Mouse (Mus musculus): ENCODE data around the gene Ypel5. TPM values are rescaled to one million over a fixed set of nuclear protein-coding genes. Genes with fewer than 3 reads are reported as not detected.

Ypel5 gene
- polyA plus RNA-seq, 1 experiment = 23.9 TPM

DNA sequence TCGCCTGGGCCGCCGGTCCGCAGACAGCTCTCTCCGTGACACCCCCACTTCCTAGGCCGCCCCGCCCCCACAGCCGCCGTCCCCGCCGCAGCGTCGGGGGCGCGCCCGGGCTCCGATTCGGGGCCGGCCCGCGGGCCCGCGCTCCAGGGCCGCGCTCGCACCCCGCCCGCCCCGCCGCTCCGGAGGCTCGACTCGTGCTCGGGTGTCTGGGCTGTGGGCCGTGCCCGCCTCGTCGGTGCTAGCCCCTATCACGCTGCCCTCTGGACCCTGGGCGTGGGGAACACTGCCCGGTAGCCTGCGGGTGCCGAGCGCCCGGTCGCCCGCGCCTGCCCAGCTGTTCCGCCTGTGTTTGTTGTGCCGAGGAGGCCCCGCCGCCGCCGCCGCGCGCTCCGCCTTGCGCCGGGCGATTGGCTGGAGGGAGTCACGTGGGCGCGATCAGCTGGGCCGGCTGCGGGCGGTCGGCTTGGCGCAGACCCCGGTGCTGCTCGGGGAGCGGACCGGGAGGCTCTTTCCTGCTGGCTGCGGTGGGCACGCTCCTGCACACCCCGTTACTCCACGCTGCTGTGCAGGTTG lies 973 bp downstream of the Ypel5 start:
- no peak for TF ChIP-seq E2F4 (IDR thresholded peaks at IDR 0.05; ENCODE audit: insufficient read depth)
- no peak for TF ChIP-seq REST (IDR thresholded peaks at IDR 0.05; ENCODE audit: insufficient read depth, insufficient read length)
- TF ChIP-seq POLR2AphosphoS2 (IDR thresholded peaks at IDR 0.05; ENCODE audit: insufficient read length, low read depth) = peak; percentile 83
- TF ChIP-seq POLR2A (IDR thresholded peaks at IDR 0.05; ENCODE audit: insufficient read length, low read depth) = peak; percentile 85
- peak in 2 of 3 experiments; percentile 87 to 89 for TF ChIP-seq MYOG (IDR thresholded peaks at IDR 0.05; ENCODE audit: control insufficient read depth in 1 of 3, insufficient read depth in 1 of 3, insufficient read length in 2 of 3, low read depth in 2 of 3)
- peak; percentile 90 for TF ChIP-seq USF1 (IDR thresholded peaks at IDR 0.05; ENCODE audit: low read depth)
- TF ChIP-seq SRF (IDR thresholded peaks at IDR 0.05; ENCODE audit: control insufficient read depth, insufficient read length, low read depth) = no peak
- no peak for TF ChIP-seq CEBPB (IDR thresholded peaks at IDR 0.05; ENCODE audit: insufficient read depth, poor library complexity, severe bottlenecking)
- TF ChIP-seq MYOD1 (IDR thresholded peaks at IDR 0.05; ENCODE audit: control insufficient read depth in 1 of 3, insufficient read length in 2 of 3, low read depth in 2 of 3) = peak in 2 of 3 experiments; percentile 42 to 78
- TF ChIP-seq TCF3 (IDR thresholded peaks at IDR 0.05; ENCODE audit: insufficient read length, low read depth) = no peak
- TF ChIP-seq MAX (IDR thresholded peaks at IDR 0.05; ENCODE audit: low read depth) = no peak
- no peak for TF ChIP-seq TCF12 (IDR thresholded peaks at IDR 0.05; ENCODE audit: insufficient read depth, poor library complexity, severe bottlenecking)
- Histone ChIP-seq H3K4me3 (peak overlapping the region; percentile 60), H3ac (ENCODE audit: control insufficient read depth, insufficient read length) (peak overlapping the region; percentile 44), H3K36me3 (ENCODE audit: control insufficient read depth, insufficient read depth) (peaks cover 13% of the 10 kb centered on the region), H3K27me3 (ENCODE audit: control insufficient read depth, insufficient read depth, insufficient read length) (peaks cover 7% of the 10 kb centered on the region), H3K4me2 (ENCODE audit: low read depth) (peak overlapping the region; percentile 75), H3K79me2 (ENCODE audit: control insufficient read depth, insufficient read depth) (peaks cover 26% of the 10 kb centered on the region)

DNA sequence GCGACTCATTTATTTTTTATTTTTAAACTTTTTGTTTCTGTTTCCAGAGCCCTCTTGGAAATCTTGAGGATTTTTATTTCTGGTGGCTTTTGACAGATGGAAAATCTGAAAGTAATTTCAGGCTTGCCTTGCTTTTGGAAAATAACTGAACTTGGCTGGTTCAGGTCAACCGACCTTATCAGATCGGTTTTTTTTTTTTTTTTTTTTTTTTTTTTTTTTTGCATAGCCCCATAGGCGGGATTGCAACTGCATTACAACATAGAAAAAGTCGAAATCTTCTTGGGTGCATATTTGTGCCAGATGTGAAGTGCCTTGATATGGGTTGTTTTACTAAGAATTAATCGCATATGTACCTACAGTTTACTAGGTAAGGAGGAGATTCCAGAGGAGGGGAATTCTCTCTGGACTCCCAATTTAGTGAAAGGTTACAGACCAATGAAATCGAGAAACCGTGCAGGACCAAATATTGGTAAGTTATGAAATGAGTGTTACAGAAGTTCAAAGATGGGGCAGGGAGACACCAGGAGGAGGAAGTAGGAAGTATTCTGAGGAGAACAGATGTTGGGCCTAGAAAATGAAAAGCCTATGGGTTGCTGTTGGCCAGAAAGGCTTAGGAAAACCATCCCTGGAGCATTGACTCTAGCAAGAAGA lies 1.7 kb downstream of the Ypel5 start:
- Histone ChIP-seq H3K4me2 (ENCODE audit: low read depth) (peak overlapping the region; percentile 75), H3K27me3 (ENCODE audit: control insufficient read depth, insufficient read depth, insufficient read length) (peaks cover 7% of the 10 kb centered on the region), H3K36me3 (ENCODE audit: control insufficient read depth, insufficient read depth) (peaks cover 13% of the 10 kb centered on the region), H3ac (ENCODE audit: control insufficient read depth, insufficient read length) (peak overlapping the region; percentile 44), H3K79me2 (ENCODE audit: control insufficient read depth, insufficient read depth) (peaks cover 26% of the 10 kb centered on the region), H3K4me3 (peak overlapping the region; percentile 60)
- TF ChIP-seq POLR2A (IDR thresholded peaks at IDR 0.05; ENCODE audit: insufficient read length, low read depth) (no peak), E2F4 (IDR thresholded peaks at IDR 0.05; ENCODE audit: insufficient read depth) (no peak)

- no peak overlapping the region for H3K4me3 ChIP-seq
- H3K27me3 ChIP-seq (ENCODE audit: control insufficient read depth, insufficient read depth, insufficient read length) = peaks cover 7% of the 10 kb centered on the region
- no peak overlapping the region for H3ac ChIP-seq (ENCODE audit: control insufficient read depth, insufficient read length)
- H3K36me3 ChIP-seq (ENCODE audit: control insufficient read depth, insufficient read depth) = peaks cover 13% of the 10 kb centered on the region
- H3K4me2 ChIP-seq (ENCODE audit: low read depth) = peak overlapping the region; percentile 75
- H3K79me2 ChIP-seq (ENCODE audit: control insufficient read depth, insufficient read depth) = peaks cover 26% of the 10 kb centered on the region
- TF ChIP-seq E2F4 (IDR thresholded peaks at IDR 0.05; ENCODE audit: insufficient read depth) (no peak), MAX (IDR thresholded peaks at IDR 0.05; ENCODE audit: low read depth) (no peak), POLR2AphosphoS2 (IDR thresholded peaks at IDR 0.05; ENCODE audit: insufficient read length, low read depth) (no peak), TCF3 (IDR thresholded peaks at IDR 0.05; ENCODE audit: insufficient read length, low read depth) (no peak), REST (IDR thresholded peaks at IDR 0.05; ENCODE audit: insufficient read depth, insufficient read length) (no peak), TCF12 (IDR thresholded peaks at IDR 0.05; ENCODE audit: insufficient read depth, poor library complexity, severe bottlenecking) (no peak), MYOD1 (IDR thresholded peaks at IDR 0.05; ENCODE audit: control insufficient read depth in 1 of 3, insufficient read length in 2 of 3, low read depth in 2 of 3) (no peak), USF1 (IDR thresholded peaks at IDR 0.05; ENCODE audit: low read depth) (no peak)
Measured at GRCm38 (mm10) chr17:72839000-72839399, 2.7 kb downstream of the Ypel5 start.

DNA sequence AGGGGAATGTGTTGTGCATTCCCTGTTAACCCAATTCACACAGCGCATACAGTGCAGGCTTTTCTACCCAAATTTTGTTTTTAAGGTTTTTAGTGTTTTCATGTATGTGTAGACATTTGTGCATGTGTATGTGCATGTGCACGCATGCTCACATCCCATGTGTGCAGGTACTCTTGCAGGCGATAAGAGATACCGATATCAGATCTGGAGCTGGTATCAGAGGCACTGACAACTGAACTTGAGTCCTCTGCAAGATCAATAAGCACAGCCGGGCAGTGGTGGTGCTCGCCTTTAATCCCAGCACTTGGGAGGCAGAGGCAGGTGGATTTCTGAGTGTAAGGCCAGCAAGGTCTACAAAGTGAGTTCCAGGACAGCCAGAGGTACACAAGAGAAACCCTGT lies 8.1 kb downstream of the Ypel5 start:
- no peaks in the 10 kb centered on the region for H3K27me3 ChIP-seq (ENCODE audit: control insufficient read depth, insufficient read depth, insufficient read length)
- H3ac ChIP-seq (ENCODE audit: control insufficient read depth, insufficient read length) = no peak overlapping the region
- TF ChIP-seq MYOD1 (IDR thresholded peaks at IDR 0.05; ENCODE audit: control insufficient read depth in 1 of 3, insufficient read length in 2 of 3, low read depth in 2 of 3) = no peak
- no peak for TF ChIP-seq REST (IDR thresholded peaks at IDR 0.05; ENCODE audit: insufficient read depth, insufficient read length)
- H3K36me3 ChIP-seq (ENCODE audit: control insufficient read depth, insufficient read depth) = peaks cover 23% of the 10 kb centered on the region
- H3K4me3 ChIP-seq = no peak overlapping the region
- H3K4me2 ChIP-seq (ENCODE audit: low read depth) = no peak overlapping the region
- peaks cover 12% of the 10 kb centered on the region for H3K79me2 ChIP-seq (ENCODE audit: control insufficient read depth, insufficient read depth)

DNA sequence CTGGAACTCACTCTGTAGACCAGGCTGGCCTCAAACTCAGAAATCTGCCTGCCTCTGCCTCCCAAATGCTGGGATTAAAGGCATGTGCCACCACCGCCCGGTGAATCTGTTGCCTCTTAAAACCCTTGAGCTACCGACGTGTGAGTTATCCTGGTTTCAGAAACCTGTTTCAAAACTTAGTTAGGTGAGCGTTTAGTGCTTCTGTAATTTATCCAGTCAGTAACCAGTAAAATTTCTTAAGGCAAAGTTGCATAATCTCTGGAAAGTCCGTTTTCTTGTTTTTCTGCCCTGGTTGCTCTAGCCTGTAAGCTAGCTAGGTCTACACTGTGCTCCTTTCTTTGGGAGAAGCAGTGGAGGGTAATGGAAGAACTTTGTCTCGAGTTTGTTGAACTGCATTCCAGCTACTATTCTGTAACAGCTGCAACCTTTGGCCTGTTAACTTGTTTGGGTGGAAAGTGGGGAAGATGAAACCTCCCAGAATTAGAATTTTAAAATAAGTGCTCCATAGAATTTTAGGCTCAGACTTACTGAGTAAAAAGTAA lies 8.8 kb downstream of the Ypel5 start:
- Histone ChIP-seq H3K79me2 (ENCODE audit: control insufficient read depth, insufficient read depth) (peaks cover 6% of the 10 kb centered on the region), H3K4me3 (no peak overlapping the region), H3K4me2 (ENCODE audit: low read depth) (no peak overlapping the region), H3ac (ENCODE audit: control insufficient read depth, insufficient read length) (no peak overlapping the region), H3K36me3 (ENCODE audit: control insufficient read depth, insufficient read depth) (peaks cover 17% of the 10 kb centered on the region), H3K27me3 (ENCODE audit: control insufficient read depth, insufficient read depth, insufficient read length) (no peaks in the 10 kb centered on the region)
- TF ChIP-seq TCF3 (IDR thresholded peaks at IDR 0.05; ENCODE audit: insufficient read length, low read depth) = no peak
